Mouse (Mus musculus) E14TG2a.4 (cell line): ENCODE measurements around the gene Snapc5.

Experiments
- CTCF ChIP-seq: conservative IDR thresholded peaks from 2 replicates; pipeline ENCODE4 v1.5.1; 2014; ENCODE audit warnings: low read length
- NANOG ChIP-seq: IDR thresholded peaks from 2 replicates; pipeline ENCODE4 v1.6.1; 2014; ENCODE audit warnings: borderline replicate concordance, low read length, mixed read lengths
- POU5F1 ChIP-seq: IDR thresholded peaks from 2 replicates; pipeline ENCODE4 v1.6.1; 2014; ENCODE audit warnings: low read length, borderline replicate concordance

DNA sequence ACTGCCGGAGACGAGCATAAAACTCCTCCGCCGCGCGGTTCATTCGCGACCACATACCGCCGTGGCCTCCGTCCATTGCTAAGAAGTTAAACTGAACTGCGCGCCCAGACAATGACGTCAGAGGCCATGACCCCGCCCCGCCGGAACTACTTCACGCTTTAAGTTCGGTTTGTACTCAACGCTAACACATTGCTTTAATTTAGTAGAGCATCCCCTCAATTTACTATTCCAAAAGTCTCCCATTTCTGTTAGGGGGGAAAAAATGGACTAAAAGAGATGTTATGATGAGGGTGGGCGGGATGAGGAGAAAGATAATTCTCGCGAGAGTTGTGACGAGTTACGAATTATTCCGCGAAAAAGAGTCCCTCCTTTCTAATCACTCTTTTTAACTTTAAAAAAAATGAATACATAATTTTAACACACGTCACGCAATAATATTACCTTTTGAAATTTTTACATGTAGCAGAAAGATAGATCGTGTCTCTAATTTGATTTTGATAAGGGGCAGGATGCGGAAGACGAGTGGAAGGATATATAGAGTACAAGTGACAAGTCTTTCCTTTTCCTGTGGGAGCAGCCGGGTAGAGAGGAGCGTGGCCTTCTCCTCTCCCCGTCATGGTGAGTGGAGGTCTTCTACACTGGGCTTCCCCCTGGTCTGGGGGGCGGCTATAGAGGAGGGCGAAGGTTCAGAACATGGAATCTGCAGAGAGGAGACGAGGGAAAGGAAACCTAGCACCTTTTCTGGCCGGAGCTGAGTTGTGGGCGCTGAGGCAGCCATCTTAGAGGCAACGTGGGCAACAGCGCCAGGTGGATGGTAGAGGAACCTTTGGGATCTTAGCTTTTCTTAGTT, 6.0 kb upstream of the Snapc5 start, which contains the start of the genes Zwilch and Rpl4:
- no peak for TF ChIP-seq CTCF
- no peak for TF ChIP-seq POU5F1
- TF ChIP-seq NANOG: no peak
